Mouse (Mus musculus): Measurements from ENCODE around the gene Gm21954.

The Gm21954 gene

GRCm38 (mm10) chr3:55461685-55462655 lies 10.0 kb downstream of the Gm21954 start:
- DNase-seq = peak; percentile 87

- peak; percentile 23 for DNase-seq
Measured at GRCm38 (mm10) chr3:55461092-55461491, 10.9 kb downstream of the Gm21954 start.

- DNase-seq = no peak
Measured at GRCm38 (mm10) chr3:55452464-55452863, 19.5 kb downstream of the Gm21954 start.

GRCm38 (mm10) chr3:55451877-55452276 lies 20.1 kb downstream of the Gm21954 start:
- no peak for DNase-seq

- peak; percentile 14 for DNase-seq
Measured at GRCm38 (mm10) chr3:55451035-55451434, 21.0 kb downstream of the Gm21954 start.

DNA sequence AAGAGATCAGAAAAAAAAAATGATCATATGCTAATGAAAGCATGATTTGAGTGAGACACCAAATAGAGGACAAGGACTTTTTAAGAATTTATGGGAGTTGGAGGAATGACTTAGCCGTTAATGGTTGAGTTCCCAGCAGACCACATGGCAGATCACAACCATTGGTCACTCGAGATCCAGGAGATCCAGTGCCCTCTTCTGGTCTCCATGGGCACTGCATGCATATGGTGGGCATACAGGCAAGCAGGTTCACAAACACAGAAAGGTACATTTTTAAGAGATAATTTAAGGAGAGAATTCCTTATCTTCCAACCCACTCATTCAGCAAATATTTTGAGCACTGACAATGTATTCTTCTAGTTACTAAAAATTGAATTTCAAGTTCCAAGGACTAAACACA lies 22.9 kb downstream of the Gm21954 start:
- no peak for DNase-seq

GRCm38 (mm10) chr3:55447486-55448460 lies 24.2 kb downstream of the Gm21954 start:
- peak; percentile 88 for DNase-seq

DNA sequence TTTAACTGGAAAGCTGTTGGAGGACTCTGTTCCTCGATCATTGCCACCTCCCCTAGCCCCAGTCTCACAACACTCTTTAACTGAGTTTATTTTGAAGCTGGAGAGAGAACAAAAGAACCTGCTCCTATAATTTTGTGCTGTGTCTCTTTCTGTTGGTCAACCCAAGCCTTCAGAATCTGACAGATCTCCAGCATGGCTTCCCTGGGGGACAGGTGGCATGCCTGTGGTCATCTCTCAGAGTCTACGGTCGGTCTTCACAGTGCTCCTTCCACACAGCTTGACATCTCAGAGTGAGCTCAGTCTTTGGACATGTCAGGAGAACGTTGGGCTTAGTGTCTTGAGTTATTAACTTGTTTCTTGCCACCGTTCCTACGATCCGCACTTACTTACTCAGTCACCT lies 25.3 kb downstream of the Gm21954 start:
- DNase-seq = peak; percentile 22

GRCm38 (mm10) chr3:55443725-55444124 lies 28.3 kb downstream of the Gm21954 start:
- DNase-seq = peak; percentile 86

GRCm38 (mm10) chr3:55443271-55443670 lies 28.7 kb downstream of the Gm21954 start:
- DNase-seq = no peak

GRCm38 (mm10) chr3:55442012-55442645 lies 29.9 kb downstream of the Gm21954 start:
- DNase-seq = peak; percentile 33

DNA sequence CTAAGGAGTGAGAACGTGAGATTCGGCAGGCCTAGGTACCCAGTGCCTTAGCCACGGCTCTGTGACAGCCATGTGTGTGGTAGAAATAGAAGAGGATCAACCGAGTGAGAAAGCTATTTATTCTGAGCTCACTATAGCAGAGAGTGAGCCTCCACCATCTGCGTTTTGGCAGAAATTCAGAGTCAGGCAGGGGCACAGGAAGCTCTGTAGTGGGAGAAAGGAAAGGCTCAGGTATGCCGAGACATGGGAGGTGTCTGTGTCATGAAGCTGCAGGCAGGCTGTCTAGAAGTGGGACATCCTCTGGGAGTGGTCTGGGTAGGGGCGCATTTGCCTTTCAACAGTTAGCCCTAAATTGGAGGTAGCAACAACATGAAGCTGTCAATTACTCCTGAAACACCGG lies 31.7 kb downstream of the Gm21954 start:
- peak; percentile 81 for DNase-seq

- no peak for DNase-seq
Measured at GRCm38 (mm10) chr3:55438824-55439446, 33.1 kb downstream of the Gm21954 start.

GRCm38 (mm10) chr3:55434276-55434675 lies 37.7 kb downstream of the Gm21954 start:
- no peak for DNase-seq

GRCm38 (mm10) chr3:55431223-55431622 lies 40.8 kb downstream of the Gm21954 start:
- DNase-seq = no peak

GRCm38 (mm10) chr3:55430022-55430549 lies 41.9 kb downstream of the Gm21954 start:
- peak; percentile 36 for DNase-seq

DNA sequence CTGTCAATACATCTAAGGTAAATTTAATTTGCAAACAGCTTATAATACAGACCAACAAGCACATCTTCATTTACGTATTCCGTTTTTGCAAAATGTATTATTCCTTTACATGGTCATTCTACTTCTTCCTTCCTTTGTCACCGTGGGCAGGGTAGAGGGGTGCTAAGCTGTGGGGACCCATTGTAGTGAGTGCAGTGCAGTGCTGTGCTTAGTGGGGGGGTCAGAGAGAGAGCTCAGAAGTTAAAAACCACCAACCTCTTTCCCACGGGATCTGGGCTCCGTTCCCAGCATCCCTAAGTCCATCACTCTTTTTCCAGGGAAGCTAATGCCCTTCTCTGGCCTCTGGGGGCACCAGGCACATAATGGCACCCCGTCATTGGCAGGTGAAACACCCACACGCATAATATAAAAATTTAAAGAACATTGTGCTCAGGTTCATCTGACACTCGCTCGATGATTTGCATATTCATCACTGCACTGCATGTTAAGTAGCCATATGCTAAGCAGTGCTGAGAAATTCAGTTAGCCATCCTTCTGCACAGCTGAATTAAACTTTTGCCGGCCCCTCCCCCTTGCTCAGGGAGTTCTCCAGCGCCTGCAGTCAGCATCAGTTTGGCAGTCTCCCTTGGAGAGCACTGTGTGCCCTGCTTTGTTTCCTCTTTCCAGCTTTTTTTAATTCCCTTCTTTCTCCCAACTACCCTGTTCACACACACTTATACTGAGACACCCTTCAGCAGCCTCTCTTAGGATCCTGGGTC lies 48.2 kb downstream of the Gm21954 start:
- DNase-seq = no peak

DNA sequence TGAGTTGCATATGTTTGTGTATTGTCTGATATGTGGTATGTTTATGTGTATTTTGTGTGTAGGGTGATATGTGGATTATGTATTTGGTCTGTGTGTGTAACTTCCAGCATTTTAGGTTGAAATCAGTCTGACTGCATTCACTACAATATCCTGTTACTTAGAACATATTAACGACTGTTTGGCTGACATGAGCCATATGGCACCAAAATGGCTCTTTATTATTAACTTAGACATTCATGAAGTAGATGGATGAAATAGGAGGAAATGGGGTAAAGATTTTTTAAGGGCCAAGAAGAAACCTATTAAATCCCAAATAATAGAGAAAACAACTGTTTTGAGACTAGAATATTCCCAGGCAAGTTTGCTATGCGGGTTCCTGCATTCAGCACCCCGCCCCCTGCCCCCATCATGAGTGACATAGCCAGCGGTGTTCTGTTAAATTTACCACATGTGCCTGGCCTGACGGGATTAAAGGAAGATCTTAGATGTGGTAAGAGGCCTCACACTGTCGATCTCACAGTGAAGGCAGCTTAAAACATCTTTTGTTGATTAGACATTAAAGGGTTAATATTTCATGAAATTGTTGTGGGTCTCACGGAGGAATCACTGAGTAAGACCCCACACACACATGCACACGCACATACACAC lies 51.5 kb downstream of the Gm21954 start:
- no peak for DNase-seq

DNA sequence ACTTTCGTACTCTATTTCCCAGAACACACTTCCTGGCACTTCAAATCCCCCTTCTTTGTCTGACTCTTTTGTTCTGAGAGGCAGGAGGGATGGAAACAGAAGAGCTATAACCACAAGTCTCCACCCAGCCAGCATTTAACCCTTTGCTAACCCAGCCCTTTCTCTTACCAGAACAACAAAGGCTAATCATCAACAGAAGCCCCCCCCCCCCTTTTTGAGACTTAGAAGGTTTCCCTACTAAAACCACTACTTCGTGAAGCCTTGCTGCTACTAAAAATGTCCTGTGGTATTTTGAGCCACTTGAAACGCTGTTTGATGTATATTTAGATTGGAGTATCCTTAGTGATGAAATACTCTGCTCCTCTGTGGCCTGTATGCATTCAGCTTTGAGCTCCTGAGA lies 52.7 kb downstream of the Gm21954 start:
- no peak for DNase-seq

DNA sequence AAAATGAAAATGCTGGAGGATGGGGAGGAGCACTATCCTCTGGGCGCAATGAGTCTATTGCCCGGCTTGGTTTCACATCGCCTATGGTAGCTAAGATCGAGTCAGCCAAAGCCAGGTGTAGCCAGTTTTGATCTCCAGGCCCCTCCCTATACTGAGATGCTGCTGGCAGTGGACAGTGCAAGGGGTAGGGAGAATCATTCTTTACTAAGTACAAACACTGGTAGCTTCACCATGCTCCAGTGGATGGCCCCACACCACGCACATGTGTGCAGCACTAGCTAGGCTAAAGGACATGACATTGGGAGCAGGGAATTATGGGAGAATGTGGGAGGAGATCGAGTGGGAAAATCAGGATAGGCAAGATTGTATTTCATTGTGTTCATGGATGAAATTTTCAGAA lies 53.2 kb downstream of the Gm21954 start:
- no peak for DNase-seq

- DNase-seq = peak; percentile 30
Measured at GRCm38 (mm10) chr3:55415527-55415950, 56.5 kb downstream of the Gm21954 start.
